Comparison of ENCODE assay signal across 23 mouse cellular contexts in the genomic region with DNA sequence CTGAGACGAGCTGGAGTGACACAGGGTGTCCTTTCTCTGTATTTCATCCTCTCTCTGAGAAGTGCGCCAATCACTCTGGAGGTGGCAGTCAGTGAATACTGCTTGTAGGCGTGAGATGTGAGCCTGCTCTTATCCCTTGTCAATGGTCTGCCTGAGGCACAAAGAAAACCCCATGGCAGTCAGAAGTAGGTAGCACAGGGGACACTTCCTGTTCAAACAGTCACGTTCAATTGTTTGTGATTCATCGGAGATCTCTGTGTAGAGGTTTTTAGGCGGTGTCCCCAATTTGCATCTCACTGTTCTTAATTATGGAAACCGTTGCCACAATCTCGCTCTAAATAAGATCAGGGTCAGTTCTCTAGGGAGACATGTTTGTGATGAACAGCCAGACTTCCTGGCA.
DNase-seq lines count a peak whose midpoint lies in the region; ATAC-seq and TF ChIP-seq lines count a peak whose summit lies in the region.
"Had no signal": no experiment of that assay in that cellular context is flagged by ENCODE, and none has a peak within 500 bp of the region (broad histone marks: within the 10 kb centered on the region; RNA-seq: fewer than 3 reads in every experiment).

No protein-coding gene starts in this region.

- H3K27ac ChIP-seq in hindbrain, postnatal 0 days: no peak overlapping the region
- no peak overlapping the region for H3K27ac ChIP-seq in hindbrain, embryonic 16.5 days (ENCODE audit: low read depth, low read length)
- no peak overlapping the region for H3K27ac ChIP-seq in midbrain, embryonic 14.5 days (replicated peaks; ENCODE audit: low read depth, low read length)
- no peak overlapping the region for H3K27ac ChIP-seq in midbrain, embryonic 10.5 days (replicated peaks)
- H3K27ac ChIP-seq: embryonic facial prominence, embryonic 12.5 days; embryonic facial prominence, embryonic 15.5 days; gastrocnemius, adult 2 months; heart, embryonic 13.5 days; hindbrain, embryonic 14.5 days had no signal

- H3K9ac ChIP-seq in hindbrain, postnatal 0 days (replicated peaks; ENCODE audit: low read length): no peak overlapping the region
- no peak overlapping the region for H3K9ac ChIP-seq in hindbrain, embryonic 16.5 days (ENCODE audit: low read depth, low read length)
- H3K9ac ChIP-seq in midbrain, embryonic 14.5 days (replicated peaks; ENCODE audit: low read length): no peak overlapping the region
- H3K9ac ChIP-seq: embryonic facial prominence, embryonic 12.5 days; embryonic facial prominence, embryonic 15.5 days; forebrain, postnatal 0 days; heart, embryonic 13.5 days; hindbrain, embryonic 14.5 days had no signal

- no peaks in the 10 kb centered on the region for H3K9me3 ChIP-seq in hindbrain, postnatal 0 days (ENCODE audit: low read length)
- no peaks in the 10 kb centered on the region for H3K9me3 ChIP-seq in hindbrain, embryonic 16.5 days (ENCODE audit: control insufficient read depth, low read length)
- H3K9me3 ChIP-seq in midbrain, embryonic 14.5 days (ENCODE audit: control insufficient read depth, low read length): no peaks in the 10 kb centered on the region
- no peaks in the 10 kb centered on the region for H3K9me3 ChIP-seq in midbrain, embryonic 10.5 days (replicated peaks)
- H3K9me3 ChIP-seq: embryonic facial prominence, embryonic 12.5 days; embryonic facial prominence, embryonic 15.5 days; heart, embryonic 13.5 days had no signal

- no peak for ATAC-seq in hindbrain, postnatal 0 days
- ATAC-seq in hindbrain, embryonic 16.5 days: no peak
- ATAC-seq in midbrain, embryonic 14.5 days (ENCODE audit: low FRiP score, low TSS enrichment): no peak
- ATAC-seq: forebrain, embryonic 14.5 days; forebrain, postnatal 0 days had no signal

- H3K4me2 ChIP-seq in hindbrain, postnatal 0 days (ENCODE audit: low read depth, low read length): no peak overlapping the region
- no peak overlapping the region for H3K4me2 ChIP-seq in hindbrain, embryonic 16.5 days (ENCODE audit: low read length)
- no peak overlapping the region for H3K4me2 ChIP-seq in midbrain, embryonic 14.5 days (ENCODE audit: low read length)
- H3K4me2 ChIP-seq: embryonic facial prominence, embryonic 12.5 days; embryonic facial prominence, embryonic 15.5 days; heart, embryonic 13.5 days; hindbrain, embryonic 14.5 days had no signal

- H3K4me1 ChIP-seq in hindbrain, postnatal 0 days (ENCODE audit: insufficient read depth, low read length): no peaks in the 10 kb centered on the region
- H3K4me1 ChIP-seq in hindbrain, embryonic 16.5 days (ENCODE audit: control insufficient read depth, insufficient read depth, low read depth, low read length): peaks cover 4% of the 10 kb centered on the region
- H3K4me1 ChIP-seq in midbrain, embryonic 14.5 days (ENCODE audit: control insufficient read depth, insufficient read depth, low read length): 0 out of 2 replicates have a peak, but pooled peaks cover 3% of the 10 kb centered on the region
- H3K4me1 ChIP-seq in midbrain, embryonic 10.5 days: peaks cover 3% of the 10 kb centered on the region; the same call in 1 of the 2 replicates
- H3K4me1 ChIP-seq: embryonic facial prominence, embryonic 15.5 days; heart, embryonic 13.5 days had no signal

- 0 out of 2 replicates have a peak, but pooled peaks have one; percentile 2 for TF ChIP-seq CTCF in hindbrain, postnatal 0 days (IDR thresholded peaks at IDR 0.05; ENCODE audit: low read depth)

- DNase-seq in hindbrain, postnatal 0 days (ENCODE audit: low spot score): no peak
- peak; percentile 24 for DNase-seq in midbrain, embryonic 14.5 days
- no peak for DNase-seq in midbrain, embryonic 10.5 days (ENCODE audit: low spot score)
- peak; percentile 39 for DNase-seq in ES-CJ7 (ENCODE audit: low read depth, low spot score)
- DNase-seq in ZHBTc4 (ENCODE audit: low read depth, low spot score): peak; percentile 75
- no peak for DNase-seq in spleen, postnatal 36 days (ENCODE audit: low spot score in 2 of 2)
- DNase-seq: adrenal gland, postnatal 10 days; adrenal gland, postnatal 36 days; B cell, adult 2 months; cerebellum, adult 18-20 months; cerebellum, adult 9-10 months; cerebellum, postnatal 14 days; forebrain, postnatal 0 days; gastrocnemius, adult 2 months; gastrocnemius, postnatal 14 days; heart, postnatal 14 days; heart, postnatal 4 days had no signal

- no peaks in the 10 kb centered on the region for H3K27me3 ChIP-seq in hindbrain, postnatal 0 days (ENCODE audit: insufficient read depth, low read length)
- H3K27me3 ChIP-seq in hindbrain, embryonic 16.5 days (replicated peaks; ENCODE audit: control insufficient read depth, insufficient read depth, low read length): no peaks in the 10 kb centered on the region
- H3K27me3 ChIP-seq in midbrain, embryonic 14.5 days (ENCODE audit: control insufficient read depth, insufficient read depth, low read length): no peaks in the 10 kb centered on the region
- no peaks in the 10 kb centered on the region for H3K27me3 ChIP-seq in midbrain, embryonic 10.5 days (ENCODE audit: low read depth, poor library complexity, severe bottlenecking)
- H3K27me3 ChIP-seq: embryonic facial prominence, embryonic 12.5 days; embryonic facial prominence, embryonic 15.5 days; heart, embryonic 13.5 days had no signal

- H3K4me3 ChIP-seq in hindbrain, postnatal 0 days (ENCODE audit: low read length): no peak overlapping the region
- H3K4me3 ChIP-seq in hindbrain, embryonic 16.5 days (ENCODE audit: low read length): no peak overlapping the region
- H3K4me3 ChIP-seq in midbrain, embryonic 14.5 days (replicated peaks; ENCODE audit: low read depth, low read length): no peak overlapping the region
- H3K4me3 ChIP-seq in midbrain, embryonic 10.5 days: no peak overlapping the region
- H3K4me3 ChIP-seq: embryonic facial prominence, embryonic 12.5 days; embryonic facial prominence, embryonic 15.5 days; gastrocnemius, adult 2 months; heart, embryonic 13.5 days had no signal

- no peaks in the 10 kb centered on the region for H3K36me3 ChIP-seq in hindbrain, postnatal 0 days (ENCODE audit: insufficient read depth, low read length)
- H3K36me3 ChIP-seq in hindbrain, embryonic 16.5 days (ENCODE audit: control insufficient read depth, insufficient read depth, low read length): no peaks in the 10 kb centered on the region
- H3K36me3 ChIP-seq in midbrain, embryonic 14.5 days (ENCODE audit: control insufficient read depth, insufficient read depth, low read length): no peaks in the 10 kb centered on the region
- H3K36me3 ChIP-seq in midbrain, embryonic 10.5 days: no peaks in the 10 kb centered on the region
- H3K36me3 ChIP-seq: embryonic facial prominence, embryonic 12.5 days; embryonic facial prominence, embryonic 15.5 days; heart, embryonic 13.5 days had no signal

- 51% methylated on average over 8 of the region's 8 CpGs for WGBS in hindbrain, postnatal 0 days
- 47% methylated on average over 8 of the region's 8 CpGs for WGBS in hindbrain, embryonic 16.5 days
- 43% methylated on average over 8 of the region's 8 CpGs for WGBS in midbrain, embryonic 14.5 days
- WGBS in midbrain, embryonic 10.5 days: 65% methylated on average over 8 of the region's 8 CpGs

Comparison
In these comparisons a context has a peak if more than half of its experiments do, and no peak if none do; other contexts are left out.
1. DNase-seq: peak in midbrain, embryonic 14.5 days (single experiment), ES-CJ7 (single experiment) and ZHBTc4 (single experiment); none in hindbrain, postnatal 0 days (single experiment), midbrain, embryonic 10.5 days (single experiment) and spleen, postnatal 36 days (0 of 2).